Mouse (Mus musculus) embryonic fibroblast, embryonic 13.5 days (primary cell): Measurements from ENCODE around the gene Zc3h4.

Experiments used
- CTCF ChIP-seq: IDR thresholded peaks from 2 replicates; pipeline ENCODE4 v1.5.1; 2011; ENCODE audit warnings: mild to moderate bottlenecking, control low read depth, low read length, moderate library complexity, borderline replicate concordance; ENCODE audit not compliant: insufficient read depth
- POLR2A ChIP-seq: IDR thresholded peaks from 2 replicates; pipeline ENCODE4 v1.6.1; 2011; ENCODE audit warnings: low read depth, mild to moderate bottlenecking, control low read depth, low read length, moderate library complexity

DNA sequence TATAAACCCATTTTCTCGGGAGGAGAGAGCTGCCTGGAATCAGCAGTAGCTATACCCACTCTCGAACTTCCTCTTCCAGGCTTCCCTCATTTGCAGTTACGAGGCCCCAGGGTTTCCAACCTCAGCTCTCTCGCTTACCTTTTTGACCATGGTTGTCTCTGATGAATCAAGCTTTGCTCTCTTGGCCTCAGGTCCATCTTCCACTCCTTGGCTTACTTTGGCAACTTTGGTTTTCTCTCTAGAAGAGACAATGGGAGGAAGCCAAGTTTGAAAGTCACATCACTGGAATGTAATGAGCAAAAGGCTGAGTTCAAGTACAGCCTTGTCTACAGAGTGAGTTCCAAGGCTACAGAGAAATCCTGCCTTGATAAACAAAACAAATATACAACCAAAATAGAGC is 34.0 kb upstream of the Zc3h4 start:
- TF ChIP-seq CTCF, result no peak
- no peak for TF ChIP-seq POLR2A
